Mouse (Mus musculus) kidney, postnatal 36 days (tissue): ENCODE measurements around the gene Pttg1ip.
A peak's percentile ranks its signal among the peaks of the same experiment; 100 is the strongest.

Experiments used
- DNase-seq, 2 experiments: peaks; one replicate each; pipeline ENCODE4 v3.0.0; 2021 to 2022; ENCODE audit warnings: mixed read lengths in 2 of 2

Gene Pttg1ip

DNA sequence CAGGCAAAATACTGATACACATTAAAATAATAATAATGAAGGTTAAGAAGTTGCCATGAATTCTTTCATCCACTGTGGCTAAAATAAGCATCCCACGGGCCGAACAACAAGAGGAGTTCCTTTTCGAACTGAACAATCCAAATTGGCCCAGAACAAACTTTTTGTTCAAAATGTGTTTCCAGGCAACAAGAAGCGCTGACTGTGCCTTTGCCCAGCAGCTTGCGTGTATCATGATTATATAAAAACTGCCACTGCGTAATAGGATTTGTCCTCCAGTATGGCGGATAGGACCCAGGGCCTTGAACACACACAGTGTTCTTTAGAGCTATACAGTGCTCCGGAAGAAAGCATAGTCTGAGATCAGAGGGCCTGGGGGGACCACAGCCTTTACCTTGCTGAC, 27.1 kb downstream of the Pttg1ip start:
- DNase-seq = no peak

DNA sequence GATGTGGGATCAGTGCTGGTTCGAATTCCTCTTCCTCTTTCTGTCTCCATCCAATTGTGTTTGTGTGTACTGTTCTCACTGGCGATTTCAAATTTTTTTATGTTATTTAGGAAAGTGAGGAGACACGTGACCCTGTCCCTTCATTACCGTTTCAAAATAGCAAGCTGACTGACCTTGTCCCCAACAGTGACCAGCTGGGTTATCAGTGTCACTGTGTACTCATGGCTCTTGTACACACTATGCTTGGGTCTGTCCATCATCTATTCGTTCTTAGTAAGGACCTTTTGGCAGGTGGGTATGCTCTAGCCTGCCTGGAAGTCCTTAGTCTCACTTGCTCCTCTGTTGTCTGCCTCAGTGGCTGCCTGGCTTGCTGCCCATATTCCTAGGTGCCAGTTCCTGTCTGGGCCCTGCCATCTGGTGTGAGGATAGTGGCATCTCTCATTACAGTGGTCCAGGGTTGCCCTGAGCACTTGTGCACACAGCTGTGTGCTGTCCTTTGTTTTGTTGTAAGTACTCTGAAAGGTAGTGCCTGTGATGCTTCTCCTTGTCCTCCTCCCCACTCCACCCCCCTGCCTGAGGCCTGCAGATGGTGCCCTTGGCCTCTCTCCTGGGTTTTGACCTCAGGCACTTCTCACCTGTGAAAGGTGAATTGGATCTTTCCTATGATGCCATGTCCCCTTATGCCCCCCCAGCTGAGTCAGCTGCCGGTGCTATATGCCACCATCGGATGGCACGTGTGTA, 28.9 kb downstream of the Pttg1ip start:
- DNase-seq = no peak

DNA sequence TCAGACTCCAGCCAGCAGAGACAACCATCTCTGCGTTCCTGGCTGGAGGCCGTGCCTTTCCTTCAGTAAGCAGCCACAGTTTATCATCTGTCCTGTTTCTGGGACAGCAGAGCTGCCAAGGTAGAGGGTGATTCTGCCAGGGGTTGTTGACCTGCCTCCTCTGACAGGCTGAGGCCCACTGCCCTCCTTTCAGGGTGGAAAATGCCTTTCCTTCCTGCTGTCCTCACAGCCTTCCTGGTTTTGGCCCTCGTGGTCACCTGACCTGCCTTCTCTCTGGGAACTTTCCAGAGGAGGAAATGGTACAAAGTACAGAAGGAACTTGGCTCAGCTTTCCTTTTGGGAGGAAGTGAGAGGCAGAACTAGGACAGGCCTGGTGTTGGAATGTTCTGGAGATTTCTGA, 31.9 kb downstream of the Pttg1ip start:
- peak; percentile 83 to 93 for DNase-seq

DNA sequence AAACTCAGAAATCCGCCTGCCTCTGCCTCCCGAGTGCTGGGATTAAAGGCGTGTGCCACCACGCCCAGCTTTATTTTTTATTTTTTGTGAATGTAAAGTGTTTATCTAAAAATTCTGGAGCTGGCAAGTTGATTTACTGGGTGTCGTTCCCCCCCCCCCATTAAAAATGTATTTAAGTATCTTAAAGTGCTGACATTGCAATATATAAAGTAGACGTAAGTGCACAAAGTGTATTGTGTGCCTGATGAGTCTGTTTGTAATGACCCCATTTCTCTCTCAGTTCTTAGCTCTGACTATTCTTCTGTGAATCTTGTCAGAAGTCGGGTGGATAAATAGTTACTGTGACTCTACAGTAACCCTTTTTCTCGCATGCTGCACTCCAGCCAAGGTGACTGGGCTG, 34.1 kb downstream of the Pttg1ip start:
- no peak for DNase-seq

DNA sequence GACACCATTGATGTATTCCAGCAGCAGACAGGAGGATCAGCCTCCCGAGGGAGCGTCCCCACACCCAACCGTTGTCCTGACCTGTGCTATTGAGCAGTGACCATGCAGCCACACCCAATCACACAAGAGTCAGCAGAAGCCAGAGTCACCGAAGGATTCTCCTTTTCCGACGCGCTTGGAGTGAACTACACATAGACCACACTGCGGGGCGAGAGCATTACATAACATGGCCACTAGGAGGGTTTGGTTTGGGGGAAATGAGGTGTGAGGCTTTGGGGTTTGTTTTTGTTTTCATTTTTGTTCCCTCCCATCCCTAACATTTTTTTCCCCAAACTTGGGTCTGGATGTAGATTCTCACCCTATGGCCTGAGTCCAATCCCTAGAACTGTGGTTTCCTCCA, 34.6 kb downstream of the Pttg1ip start:
- no peak for DNase-seq

DNA sequence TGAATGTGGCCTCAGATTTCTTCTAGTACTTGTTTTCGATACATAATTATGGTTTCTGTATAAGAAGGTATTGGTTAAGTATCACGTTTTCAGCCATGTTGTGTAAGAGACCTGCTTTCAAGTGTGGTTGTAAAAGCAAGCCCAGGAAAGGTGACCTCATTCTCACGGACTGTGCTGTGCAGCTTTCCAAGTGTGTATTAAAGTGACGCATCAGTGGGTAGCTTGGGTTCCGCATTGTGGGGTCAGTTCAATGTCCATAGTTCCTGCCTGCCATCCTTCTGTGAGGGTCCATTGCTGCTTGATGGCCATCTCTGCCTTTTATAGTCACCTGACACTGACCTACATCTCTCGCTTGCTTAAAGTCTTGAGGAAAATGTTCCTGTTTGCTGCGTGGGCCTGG, 35.4 kb downstream of the Pttg1ip start:
- peak; percentile 34 to 62 for DNase-seq

DNA sequence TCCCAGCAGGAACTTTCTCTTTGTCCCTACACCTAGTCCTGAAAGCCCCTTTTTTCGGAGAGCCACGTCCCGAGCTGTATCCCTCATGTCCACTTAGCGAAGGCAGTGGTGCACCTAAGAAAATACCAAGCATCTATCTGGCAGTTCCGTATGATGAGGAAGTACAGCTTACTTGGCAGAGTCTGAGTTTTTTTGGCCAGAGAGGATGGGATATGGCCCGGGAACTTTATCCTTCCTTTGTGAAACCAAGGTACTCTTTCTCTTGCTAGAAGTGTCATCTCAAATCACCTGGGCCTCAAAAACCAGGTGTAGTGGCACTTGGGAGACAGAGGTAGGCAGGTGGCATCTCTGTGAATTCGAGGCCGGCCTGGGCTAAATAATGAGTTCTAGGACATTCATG, 40.0 kb downstream of the Pttg1ip start:
- no peak for DNase-seq

DNA sequence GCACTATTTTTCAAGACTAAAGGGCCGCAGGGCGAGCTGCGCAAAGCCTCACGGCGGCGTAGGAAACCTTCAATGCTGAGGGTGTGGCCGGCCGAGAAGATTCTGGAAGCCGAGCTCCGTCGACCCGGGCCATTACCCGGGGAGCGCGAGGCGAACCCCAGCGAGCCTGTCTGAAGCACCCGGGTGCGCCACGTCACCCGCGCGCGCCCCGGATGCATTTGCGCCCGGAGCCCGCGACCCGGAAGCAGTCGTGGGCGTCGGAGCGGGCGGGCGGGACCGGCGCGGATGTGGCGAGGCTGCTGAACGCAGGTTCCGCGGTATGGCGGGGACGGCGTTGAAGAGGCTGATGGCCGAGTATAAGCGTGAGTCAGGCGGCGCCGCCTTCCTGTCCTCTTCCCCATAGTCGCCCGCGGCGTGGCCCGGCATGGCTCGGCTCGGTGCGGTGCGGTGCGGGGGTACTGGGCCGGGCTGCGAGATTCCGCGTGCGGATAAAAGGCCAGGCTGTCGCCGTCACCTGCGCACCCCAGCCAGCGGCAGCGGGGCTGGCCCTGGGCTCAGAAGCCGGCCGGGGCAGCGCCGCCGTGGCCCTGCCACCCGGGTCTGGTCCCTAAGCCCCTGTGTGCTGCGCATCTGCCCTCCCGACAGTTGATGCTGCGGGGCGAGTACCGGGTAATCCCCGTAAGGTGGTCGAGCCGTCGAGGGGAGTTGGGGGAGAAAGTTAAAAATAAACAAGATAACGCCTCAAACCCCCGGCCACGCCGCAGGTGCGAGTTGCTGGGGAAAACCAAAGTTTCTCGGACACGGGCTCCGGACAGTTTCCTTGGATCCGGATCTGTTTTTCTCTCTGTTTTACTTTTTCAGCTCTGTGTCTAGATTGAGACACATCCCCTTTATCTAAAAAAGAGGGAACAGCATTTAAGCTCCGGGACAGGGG, 40.8 kb downstream of the Pttg1ip start, which contains the start of gene Ube2g2:
Ube2g2 (plus strand) TSS at position 221 of the 934 bp plus-strand sequence.
- peak; percentile 93 to 97 for DNase-seq

DNA sequence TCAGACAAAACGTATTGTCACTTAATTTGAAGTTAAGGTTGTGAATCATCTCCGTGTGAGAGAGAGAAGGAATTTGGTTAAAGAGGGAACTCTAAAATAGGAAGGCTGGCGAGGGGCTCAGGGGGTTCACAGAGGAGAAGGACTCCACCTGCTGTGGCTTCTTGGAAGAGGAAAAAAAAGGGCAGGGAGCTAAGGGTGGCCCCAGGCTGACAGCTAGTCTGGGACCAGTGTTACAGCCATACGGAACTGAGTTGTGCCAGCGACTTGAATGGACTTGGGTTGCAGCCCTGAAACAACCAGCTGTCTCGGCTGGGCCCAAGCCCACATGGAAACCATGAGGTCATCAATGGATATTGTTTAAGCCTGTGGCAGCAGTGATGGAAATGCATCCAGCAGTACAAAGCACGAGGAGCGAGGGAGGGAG, 41.6 kb downstream of the Pttg1ip start:
- DNase-seq = peak in 1 of 2 experiments; percentile 37

DNA sequence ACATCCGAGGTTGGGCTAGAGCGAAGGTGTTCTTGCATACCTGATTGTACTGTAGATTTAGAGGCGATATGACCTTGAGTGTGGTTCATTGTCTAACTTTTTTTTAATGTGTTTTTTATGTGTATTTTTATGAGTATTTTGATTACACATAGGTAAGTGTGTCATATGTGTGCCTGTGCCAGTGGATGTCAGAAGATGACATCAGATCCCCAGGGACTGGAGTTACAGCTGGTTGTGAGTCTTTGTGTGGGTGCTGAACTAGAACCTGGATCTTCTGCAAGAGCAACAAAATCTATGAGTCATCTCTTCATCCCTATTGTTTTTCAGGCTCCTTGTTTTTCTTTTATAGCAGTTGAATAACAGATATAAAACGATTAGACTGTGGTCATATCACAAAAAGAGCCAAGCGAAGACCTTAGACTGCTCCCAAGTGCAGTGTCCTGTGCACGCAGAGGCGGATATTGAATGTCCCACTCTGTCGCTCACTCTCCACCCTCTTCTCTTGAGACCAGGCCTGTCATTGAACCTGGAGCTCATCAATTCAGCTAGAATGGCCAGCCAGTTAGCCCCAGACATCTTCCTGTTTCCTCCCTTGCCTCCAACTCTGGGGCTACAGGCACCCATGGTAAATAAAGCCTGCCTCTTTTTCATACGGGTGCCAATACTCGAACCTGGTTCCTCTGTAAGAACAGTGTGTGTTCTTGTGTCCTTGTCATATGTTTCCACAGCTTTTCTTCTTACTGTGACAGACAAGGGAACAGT, 42.3 kb downstream of the Pttg1ip start:
- DNase-seq = no peak

DNA sequence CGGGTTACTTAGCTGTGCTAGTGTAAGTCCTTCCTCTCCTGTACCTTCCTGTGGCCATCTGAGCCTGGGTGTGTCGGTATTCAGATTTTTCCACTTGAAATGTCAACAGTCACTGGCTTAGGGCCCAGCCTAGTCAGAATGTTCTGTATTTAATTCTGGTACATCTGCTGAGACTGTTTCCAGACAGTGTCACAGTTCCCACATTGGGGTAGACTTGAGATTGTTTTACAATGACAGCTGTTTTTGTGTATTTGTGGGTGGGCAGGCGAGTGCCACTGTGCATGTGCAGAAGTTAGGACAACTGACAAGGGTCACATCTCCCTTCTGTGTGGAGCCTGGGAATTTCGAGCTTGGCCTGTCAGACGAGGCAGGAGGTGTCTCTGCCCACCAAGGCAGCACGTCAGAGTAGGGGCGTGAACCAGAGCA, 43.1 kb downstream of the Pttg1ip start:
- DNase-seq = peak; percentile 36 to 64

DNA sequence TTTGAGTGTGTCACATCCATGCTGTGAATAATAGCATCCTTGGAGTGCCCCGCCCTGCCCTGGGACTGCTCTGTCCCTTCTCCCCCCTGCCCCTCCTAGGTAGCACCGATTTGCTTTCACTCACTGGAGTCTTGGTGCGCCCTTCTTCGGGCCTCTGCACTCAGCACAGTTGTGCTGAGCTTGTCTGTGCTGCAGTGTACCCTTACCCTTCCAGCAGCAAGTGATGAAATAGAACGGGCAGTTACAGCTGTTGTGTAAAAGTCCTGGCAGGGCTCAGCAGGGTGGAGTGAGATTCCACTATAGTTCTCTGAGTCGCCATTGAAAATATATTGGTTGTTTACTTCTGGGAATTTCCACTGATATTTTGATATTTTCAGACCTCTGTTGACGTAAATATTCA, 44.5 kb downstream of the Pttg1ip start:
- no peak for DNase-seq

DNA sequence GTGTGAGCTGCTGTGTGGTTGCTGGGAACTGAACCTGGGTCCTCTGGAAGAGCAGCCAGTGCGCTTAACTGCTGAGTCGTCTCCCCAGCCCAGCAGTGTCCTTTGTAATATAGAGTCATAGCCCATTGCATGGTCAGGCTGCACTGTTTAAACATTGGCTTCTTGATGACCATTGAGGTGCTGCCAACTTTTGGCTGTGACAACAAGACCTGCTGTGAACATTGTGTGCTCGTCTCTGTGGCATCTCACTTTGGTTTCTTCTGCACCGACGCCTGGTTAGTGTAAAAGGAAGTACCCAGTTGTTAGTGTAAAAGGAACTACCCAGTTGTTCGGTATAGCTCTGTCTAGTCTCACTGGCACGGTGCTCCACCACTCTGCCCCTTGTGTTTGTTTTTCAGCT, 45.1 kb downstream of the Pttg1ip start:
- no peak for DNase-seq

DNA sequence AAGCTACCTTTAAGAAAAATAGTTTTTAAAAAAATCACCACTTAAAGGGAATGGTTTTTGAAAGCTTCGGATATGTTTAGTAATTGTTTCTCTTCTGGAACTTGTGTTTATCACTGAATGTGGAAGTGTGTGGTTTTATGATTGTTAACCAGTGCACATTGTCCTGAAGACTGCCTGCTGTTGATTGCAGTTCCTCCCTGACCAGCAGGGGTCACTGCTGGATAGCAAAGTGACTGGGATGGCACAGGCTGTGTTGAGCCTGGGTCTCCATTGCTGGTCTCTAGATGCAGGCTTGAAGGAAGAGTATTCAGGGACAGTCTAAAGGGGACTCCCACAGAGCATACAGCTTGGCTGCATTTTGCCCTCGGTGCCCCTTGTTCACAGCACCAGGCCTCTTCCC, 46.0 kb downstream of the Pttg1ip start:
- DNase-seq = peak; percentile 82 to 91

DNA sequence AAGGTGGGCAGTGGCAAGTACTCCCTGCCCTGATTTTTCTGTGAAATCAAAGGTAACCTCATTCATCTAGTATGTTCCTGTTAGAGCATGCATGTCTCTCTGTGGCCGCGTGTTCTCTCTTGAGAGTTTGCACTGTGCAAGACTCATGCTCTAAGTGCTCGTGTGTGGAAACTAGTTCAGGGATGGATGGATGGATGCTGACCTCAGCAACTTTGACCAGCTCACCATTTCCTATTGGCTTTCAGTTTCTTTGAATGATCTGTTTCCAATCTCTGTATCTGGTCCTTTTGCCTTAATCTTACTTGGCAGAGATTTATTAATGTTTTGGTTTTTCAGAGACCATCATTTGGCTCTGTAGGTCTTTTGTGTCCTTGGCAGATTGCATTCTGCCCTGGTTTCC, 47.6 kb downstream of the Pttg1ip start:
- DNase-seq = no peak

DNA sequence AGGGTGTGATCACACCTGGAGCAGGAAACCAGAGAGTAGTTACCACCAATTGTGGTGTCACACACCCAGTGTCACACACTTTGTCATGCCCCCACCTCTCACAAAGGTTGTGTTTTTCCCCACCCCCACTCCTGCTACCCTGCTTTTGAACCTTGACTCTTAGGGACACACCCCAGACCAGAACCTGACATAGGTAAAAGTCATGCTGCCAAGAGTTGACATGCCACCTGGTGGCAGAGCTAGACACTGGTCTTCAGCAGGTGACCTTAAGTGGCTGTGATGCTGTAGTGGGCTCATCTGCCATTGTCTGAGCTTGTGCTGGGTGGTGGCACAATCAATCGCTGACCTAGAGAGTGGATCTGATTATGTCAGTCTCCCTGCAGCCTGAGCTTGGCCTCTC, 48.5 kb downstream of the Pttg1ip start:
- peak; percentile 36 to 50 for DNase-seq

DNA sequence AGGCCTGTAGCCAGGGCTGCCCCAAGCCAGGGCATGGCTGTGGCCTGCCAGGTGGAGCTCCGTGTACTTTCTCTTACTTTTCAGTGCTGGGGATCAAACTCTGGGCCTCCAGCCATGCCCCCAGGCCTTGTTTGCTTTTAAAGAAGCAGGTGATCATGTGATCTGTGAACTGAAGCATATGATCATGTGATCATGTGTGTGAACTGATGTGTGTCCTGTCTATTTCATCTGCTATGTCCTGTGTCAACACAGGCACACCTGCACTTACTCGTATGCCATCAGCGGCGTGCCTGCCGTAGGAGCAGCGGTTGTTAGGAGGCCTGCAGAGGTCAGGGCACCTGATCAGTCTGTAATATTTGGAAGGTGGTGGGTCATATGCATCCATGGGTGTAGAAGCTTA, 52.5 kb downstream of the Pttg1ip start:
- DNase-seq = peak in 1 of 2 experiments; percentile 36

DNA sequence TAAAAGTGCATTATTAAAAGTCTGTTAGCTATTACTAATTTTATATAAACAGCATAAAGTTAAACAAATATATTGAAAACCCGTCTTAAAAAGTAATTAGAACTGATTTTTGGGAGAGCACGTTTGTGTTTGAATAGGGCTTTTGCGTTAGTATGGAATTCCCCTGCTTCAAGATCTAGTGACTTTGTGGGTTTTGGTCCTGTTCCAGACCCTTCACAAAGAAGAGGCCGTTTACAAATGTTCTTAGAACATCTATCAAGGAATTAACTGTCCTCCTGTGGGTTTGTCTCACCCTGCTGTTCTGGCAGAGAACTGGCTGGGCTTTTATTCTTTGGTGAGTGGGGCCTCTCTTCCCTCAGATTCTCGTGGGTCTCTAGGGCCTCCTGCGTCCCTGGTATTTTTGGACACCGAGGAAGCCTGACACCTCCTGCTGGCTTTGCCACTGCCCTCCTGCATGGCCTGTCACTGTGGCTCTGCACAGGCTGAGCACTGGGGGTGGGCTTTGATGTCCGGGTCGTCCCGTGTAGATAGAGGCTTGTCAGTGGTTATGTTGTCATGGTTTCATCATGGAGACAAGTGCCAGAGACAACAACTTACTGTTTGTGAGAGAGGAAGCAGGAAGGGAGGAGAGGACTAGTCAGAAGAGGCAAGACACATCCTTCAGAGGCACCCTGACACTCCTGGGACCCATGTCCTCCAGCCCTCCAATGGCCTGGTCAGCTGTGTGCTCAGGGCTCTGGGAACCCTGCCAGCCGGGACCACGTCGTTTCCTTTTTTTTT, 53.1 kb downstream of the Pttg1ip start:
- peak; percentile 51 to 58 for DNase-seq

DNA sequence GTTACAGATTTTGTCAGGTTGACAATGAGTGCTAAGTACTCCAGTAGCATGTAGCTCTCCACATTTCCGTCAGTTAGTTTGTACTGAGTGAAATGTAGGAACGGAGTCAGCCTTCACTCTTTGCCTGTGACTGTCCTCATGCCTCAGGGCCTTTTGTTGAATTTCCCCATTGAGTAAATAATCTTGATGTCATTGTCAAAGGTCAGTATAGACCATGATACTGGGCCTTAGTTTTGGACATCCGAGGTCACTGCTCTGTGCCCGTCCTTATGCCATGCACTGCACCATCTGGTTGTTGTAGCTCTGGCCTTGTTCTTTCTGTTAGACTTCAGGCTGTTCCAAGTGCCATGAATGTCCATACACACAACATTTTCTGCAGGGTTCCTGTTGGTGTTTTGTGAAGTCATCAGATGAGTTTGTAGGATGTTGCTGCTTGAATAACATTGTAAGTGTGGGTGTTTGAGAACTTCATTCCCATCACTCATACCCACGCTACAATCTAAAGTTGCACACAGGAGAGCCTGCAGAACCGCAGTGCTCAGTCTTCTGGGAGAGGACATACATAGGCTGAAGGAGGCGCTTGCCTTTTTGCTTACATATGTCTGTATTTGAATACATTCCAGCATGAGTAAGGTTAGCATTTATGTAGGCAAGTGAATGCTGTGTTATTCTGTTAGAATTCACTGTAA, 54.9 kb downstream of the Pttg1ip start:
- no peak for DNase-seq

DNA sequence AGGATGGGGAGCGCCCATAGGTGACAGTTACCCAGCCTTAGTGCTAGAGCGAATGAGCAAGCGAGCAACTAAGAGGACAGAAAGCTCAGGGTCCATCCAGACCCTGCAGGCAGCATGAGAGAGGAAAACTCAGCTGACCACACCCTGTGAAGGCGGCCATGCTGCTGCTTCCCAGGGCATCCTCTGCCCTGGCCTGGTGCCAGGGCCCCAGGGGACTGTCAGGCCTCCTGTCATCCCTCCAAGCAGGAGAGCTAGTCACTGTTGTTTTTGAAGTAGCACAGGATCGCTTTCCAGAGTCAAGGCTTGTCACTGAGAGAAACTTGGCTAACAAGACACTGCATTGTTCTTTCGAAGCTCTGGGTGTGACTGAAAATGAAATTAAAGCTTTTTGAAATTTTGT, 57.4 kb downstream of the Pttg1ip start:
- peak; percentile 64 to 68 for DNase-seq

DNA sequence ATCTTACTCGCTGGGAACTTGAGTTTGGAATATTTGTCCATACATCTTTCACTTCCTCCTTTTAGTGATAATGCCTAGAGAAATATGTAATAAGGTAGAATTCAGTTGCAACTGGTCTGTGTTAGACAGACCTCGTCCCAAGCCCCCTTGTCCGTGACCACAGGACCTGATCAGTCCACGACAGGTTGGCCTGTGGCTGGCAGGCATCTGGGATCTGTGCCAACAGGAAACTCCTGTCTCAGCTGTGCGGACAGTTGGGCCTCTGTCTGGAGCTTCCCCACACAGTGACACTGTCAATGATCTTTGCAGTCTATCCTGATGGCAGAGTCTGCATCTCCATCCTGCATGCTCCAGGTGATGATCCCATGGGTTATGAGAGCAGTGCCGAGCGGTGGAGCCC, 61.6 kb downstream of the Pttg1ip start:
- peak in 1 of 2 experiments; percentile 39 for DNase-seq

DNA sequence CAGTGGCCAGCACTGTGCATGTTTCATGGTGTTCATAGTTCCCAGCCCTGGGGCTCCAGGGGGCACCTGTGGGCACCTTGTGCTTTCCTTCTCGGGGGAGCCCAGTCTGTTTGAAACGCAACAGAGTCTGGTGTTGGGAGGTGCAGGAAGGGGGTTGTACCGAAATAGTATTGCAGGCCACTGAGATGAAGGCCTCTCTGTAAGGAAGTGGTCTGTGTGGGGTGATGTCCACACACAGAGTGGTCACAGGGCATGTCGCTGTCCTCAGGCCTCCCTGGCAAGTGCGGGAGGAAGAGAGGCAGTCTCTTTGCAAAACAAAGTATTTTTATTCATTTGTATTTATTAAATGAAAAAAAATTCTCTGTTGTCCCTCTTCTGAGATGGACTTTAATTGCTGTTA, 64.1 kb downstream of the Pttg1ip start:
- DNase-seq = no peak
